Mouse (Mus musculus): ENCODE data around the gene Klf12.

Klf12 gene

DNA sequence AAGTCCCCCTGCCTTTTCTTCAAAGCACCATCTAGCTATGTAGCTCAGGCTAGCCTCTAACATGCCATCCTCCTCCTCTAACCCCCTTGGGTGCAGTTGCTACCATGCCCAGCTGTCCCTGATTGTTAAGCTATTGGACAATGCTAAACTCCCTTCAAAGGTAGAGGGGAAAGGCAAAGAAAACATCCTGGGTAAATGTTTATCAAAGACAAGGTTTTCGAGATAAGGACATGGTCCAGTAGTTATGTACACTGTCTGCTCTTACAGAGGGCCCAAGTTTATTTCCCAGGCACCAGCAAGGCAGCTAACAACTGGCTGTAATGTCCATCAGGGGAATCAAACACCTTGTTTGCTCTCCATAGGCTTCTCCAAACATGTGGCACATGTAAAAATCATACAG, 53.1 kb downstream of the Klf12 start:
- no peak for DNase-seq (ENCODE audit: low spot score in 2 of 2)

DNA sequence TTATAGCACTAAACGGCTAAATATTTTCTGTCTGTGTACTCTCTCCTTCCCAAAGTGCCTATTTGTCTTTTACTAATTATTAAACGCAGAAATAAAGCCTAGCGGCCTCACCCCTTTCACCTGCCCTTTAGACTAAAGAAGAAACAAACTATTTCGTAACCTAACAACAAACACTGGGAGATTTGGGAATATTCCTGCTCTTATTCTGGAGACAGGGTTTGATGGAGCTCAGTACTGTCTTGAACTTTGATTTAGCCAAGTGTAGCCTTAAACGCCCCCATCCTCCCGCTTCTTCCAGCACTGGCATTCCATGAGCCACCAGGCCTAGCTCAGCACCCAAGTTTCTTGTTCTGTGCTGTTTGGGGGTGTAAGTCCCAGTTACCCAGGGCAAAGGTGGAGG, 56.4 kb downstream of the Klf12 start:
- no peak for DNase-seq (ENCODE audit: low spot score in 2 of 2)

GRCm38 (mm10) chr14:100227717-100228116, 56.8 kb downstream of the Klf12 start:
- no peak for DNase-seq (ENCODE audit: low spot score in 2 of 2)

GRCm38 (mm10) chr14:100224151-100224550, 60.3 kb downstream of the Klf12 start:
- DNase-seq (ENCODE audit: low spot score in 2 of 2) = no peak

DNA sequence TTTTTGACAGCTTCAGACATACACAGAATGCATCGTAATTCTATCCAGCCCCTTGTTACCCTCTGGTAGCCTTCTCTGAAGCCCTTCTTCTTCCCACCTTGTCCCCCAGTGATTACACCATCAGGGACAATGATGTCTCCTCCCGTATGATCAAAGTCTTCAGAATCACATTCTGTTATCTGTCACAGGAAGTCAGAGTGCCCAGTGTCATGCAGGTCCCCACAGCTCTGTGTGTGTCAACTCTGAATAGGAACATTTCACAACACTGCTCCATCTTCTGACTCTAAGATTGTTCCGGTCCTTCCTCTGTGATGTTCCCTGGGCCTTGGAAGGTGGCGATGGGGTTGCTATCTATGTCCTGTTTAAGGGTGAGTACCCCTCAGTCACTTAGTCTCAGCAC, 62.2 kb downstream of the Klf12 start:
- no peak for DNase-seq (ENCODE audit: low spot score in 2 of 2)

- no peak for DNase-seq (ENCODE audit: low spot score in 2 of 2)
Observed at GRCm38 (mm10) chr14:100215213-100215785, 69.2 kb downstream of the Klf12 start.

DNA sequence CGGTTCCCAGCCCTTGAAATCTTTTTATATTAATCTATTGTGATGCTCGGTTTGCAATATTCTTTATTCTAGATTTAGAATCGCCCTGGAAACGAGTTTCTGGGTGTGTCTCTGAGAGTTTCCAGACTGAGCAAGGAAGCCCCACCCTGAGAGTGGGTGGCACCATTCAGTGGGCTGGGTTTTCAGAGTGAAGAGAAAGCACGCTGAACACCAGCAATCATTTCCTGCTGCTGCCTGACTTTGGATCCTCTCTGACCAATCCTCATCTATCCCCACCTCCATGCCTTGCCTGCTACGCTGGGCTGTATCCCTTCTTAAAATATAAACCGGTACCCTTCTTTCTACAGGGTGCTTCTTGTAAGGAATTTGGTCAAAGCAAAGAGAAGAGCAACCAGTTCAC, 71.4 kb downstream of the Klf12 start:
- peak; percentile 21 to 58 for DNase-seq (ENCODE audit: low spot score in 2 of 2)

GRCm38 (mm10) chr14:100211826-100212117, 72.7 kb downstream of the Klf12 start:
- no peak for DNase-seq (ENCODE audit: low spot score in 2 of 2)

DNA sequence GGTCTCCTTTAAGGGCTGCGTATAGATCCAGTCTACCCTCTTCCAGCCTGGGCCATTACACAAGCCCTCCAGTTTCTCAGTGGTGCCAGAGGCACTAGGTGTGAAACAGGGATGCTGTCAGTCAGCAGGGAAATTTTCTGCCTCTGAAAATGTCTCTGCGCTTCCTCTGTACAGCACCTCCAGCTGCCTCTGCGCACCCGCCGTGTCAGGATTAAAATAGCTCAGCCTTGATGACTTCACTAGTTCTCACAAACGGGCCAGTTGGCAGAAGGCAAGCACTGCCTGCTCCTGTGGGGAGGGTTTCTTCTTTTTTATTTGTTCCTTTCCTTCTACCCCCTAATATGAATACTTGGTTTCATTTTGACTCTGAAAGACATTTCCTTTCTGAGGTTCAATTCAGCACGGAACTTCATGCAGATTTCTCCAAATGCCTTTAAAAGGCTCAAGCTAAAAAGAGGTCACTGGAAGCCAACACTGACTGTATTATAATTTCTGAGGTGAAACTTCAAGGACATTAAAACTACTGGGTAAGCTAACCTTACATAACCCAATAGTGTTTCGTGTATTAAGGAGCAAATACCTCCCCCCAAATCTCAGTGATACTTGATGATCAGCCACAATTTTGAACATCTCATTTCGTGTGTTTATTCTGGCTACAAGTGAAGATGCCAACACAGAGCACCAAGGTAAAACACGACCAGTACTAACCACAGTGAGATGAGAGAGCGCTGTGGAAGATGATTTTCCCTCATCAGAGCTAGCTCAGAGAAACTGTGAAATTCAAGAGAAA, 73.2 kb downstream of the Klf12 start:
- peak; percentile 70 to 84 for DNase-seq (ENCODE audit: low spot score in 2 of 2)

DNA sequence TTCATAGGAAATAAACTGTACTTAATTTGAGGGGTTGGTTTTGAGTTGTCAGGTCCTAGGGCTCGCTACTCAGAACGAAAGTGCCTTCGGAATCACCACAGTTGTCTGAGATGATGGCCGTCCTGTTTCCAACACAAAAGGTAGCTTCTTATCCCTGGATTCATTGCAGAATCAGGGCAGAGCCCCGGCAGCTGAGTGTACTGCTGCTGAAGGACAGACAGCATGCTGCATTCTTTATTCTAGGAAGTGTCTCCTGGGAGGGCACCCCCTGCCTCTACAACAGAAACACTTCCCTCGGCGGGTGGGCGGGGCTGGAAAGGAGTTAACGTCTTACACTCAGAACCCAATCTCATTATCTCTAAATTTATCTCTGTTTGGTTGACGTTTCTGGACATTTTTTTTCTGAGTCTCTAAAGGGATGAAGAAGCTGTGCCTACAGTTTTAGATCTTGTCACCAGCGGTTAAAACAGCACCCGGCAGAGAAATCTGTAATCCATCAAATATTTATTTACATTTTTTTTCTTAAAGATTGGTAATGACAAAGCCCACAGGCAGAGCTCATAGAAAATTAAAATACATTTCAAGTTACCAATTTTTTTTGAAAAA, 74.6 kb downstream of the Klf12 start:
- peak in 1 of 2 experiments; percentile 28 for DNase-seq (ENCODE audit: low spot score in 2 of 2)

DNA sequence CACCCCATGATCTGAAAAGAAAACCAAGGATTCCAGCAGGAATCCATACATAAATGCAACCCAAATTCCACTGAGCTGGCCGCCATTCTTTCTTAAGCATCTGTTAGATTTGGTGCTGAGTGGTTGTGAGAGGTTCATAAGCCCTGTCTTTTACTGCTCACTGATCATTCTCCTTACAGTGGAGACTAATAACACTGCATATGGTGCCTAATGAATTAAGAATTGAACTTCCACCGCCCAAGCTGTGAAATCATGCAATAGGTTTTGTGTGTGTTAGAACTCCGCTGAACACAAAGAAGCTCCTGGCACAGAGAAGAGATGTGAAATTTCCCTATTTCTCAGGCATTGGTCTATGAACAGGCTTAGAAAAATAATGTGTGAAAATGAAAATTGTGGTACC, 77.4 kb downstream of the Klf12 start:
- no peak for DNase-seq (ENCODE audit: low spot score in 2 of 2)

GRCm38 (mm10) chr14:100206207-100206606, 78.3 kb downstream of the Klf12 start:
- no peak for DNase-seq (ENCODE audit: low spot score in 2 of 2)

DNA sequence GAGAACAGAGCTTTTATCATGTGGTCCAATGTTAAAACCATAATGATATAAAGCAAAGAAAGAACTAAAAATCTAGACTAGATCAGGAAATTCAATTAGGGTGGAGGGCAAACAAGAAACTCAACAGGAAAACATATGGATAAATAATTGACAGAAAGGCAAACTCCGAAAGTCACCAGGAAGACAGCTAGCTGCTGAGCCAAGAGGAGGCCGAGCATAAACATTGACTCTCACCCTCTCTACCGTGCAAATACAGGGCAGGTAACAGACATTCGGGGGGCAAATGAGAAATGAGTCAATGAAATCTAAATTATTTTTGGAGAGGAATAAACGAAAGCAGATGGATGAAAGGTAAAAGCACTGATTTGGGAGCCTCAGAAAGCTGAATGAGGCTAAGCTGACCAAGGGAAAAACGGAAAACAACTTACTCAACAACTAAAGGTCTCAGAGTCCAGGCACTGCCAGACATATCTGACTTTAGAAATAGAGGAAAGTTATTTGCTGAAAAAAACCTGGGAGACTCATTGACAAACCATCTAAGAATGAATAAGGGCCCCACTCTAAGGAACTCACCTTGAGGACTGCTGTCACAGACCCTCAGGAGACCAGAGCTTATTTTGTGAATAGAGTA, 84.3 kb downstream of the Klf12 start:
- DNase-seq (ENCODE audit: low spot score in 2 of 2) = no peak

DNA sequence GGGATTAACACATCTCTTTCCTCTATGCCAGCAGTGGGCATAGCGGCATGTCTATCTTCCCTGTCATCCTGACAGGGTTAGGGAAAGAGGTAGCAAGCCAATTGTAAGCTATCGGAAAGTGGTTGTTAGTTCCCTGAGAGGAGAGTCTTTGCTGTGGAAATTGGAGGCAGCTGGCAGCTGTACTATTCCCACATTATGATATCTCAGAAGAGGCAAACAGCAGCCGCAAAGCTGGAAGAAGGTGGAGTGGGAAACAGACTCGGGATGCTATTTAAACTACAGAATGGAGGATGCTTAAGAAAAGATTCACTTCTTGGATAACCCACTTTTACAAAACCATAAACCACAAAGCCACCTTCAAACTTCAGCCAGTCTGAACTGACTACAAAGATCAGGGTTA, 85.8 kb downstream of the Klf12 start:
- DNase-seq (ENCODE audit: low spot score in 2 of 2) = peak in 1 of 2 experiments; percentile 8

DNA sequence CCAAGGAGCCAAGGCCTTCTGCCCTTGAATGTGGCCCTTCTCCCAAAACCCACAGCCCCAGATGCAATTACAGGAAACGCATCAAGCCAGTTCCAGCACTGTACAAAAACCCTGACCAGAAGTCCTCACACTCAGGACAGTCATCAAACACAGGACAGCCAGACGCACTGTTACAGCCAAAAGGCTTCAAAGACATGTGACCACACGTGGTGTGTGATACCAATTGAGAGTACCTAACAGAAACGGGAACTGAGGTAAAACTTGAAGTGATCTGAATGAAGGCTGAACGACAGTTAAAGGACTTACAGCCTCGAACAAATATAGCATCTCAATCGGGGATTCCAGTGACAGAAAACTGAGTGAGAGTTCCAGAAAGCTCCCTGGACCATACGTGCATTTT, 87.3 kb downstream of the Klf12 start:
- DNase-seq (ENCODE audit: low spot score in 2 of 2) = no peak

DNA sequence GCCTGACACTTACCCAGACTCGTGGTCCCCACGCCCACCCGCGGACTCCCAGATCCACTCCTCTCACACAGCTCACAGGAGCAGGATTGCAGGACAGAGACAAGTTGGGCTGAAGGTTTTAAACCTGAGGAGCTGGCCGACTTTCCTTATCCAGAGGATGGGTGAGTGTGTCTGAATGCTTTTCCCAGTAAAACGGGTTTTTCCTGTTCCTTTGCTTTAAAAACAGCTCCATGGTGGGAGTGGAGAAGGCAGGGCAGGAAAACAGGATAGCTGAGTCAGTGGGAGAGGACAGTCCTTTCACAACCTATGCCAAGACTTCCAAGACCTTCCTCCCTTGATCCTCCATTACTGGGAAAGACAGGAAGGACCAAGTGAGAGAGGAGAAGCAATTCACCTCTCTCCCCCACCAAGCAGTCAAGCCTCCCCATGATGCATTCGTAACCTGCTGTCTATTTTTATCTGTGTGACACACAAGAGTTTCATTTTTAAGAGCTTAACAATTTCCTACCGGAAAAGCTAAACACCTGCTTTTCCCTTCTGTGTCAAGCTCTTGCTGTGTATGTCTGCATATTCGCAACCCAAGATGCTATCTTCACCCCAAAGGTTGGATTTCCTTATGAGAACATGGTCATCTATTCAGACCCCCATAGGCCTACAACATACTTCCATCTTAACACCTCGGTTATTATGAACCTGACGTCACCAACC, 94.8 kb downstream of the Klf12 start:
- no peak for DNase-seq (ENCODE audit: low spot score in 2 of 2)

DNA sequence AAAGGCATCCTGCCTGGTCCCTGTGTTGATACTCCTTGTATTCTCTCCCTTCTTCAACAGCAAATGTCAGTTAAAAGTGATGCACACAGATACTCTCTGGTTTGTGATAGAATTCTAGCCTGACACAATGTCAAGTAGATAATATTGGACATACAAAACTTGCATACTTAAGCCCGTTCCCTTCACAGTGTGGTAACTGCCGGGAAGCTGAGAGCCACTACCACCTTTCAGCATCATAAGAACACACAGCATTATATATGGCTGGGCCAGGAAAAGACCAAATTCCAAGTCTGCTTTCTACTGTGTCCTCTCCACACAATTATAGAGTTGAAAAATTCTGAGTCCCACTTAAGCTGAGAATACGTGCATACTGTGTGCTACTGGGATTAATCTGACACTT, 97.1 kb downstream of the Klf12 start:
- DNase-seq (ENCODE audit: low spot score in 2 of 2) = no peak

GRCm38 (mm10) chr14:100177796-100178195, 106.7 kb downstream of the Klf12 start:
- DNase-seq (ENCODE audit: low spot score in 2 of 2) = no peak

GRCm38 (mm10) chr14:100165075-100165474, 119.4 kb downstream of the Klf12 start:
- DNase-seq (ENCODE audit: low spot score in 2 of 2) = no peak

DNA sequence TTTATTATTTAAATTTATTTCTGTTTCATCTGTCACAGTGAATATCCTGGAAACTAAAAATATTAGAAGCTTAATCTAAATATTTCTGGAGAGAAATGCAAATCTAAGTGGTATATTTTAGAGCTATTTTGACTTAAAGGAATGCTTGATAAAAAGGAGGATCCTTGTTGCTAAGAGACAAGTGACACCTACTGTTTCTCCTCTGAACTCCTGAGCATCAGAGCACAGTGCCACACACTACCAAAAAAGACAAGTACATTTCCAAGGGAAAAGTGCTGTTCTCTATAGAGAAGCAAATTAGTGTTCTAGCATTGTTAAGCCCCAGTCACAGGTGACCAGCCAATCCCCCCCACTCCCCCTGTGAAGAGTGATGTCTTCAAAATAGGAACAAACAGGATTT, 127.8 kb downstream of the Klf12 start:
- DNase-seq (ENCODE audit: low spot score in 2 of 2) = no peak

GRCm38 (mm10) chr14:100147666-100148065, 136.8 kb downstream of the Klf12 start:
- no peak for DNase-seq (ENCODE audit: low spot score in 2 of 2)

DNA sequence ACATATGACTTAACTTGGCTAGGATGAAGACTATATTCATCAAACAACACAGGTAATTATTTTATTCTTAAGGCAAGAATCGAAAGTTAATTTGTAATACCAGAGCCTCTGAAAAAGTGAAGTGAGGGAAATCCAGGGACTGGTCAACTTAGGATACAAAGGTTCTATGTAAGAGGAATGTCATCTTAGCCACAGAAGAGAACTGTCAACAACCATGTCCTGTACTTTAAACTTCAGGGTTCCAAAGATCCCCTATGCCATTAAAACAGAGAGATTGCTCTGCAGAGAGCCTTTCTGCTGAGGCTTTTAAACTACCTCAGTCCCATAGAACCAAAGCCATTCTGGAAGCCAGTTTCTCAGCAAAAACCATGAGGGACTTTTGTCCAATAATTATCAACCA, 144.1 kb downstream of the Klf12 start:
- no peak for DNase-seq (ENCODE audit: low spot score in 2 of 2)
